12 mouse cellular contexts compared by ENCODE assay signal in genomic region chr9:96696788-96697492, GRCm38 (mm10). TPM values are rescaled to one million over a fixed set of nuclear protein-coding genes. Genes with fewer than 3 reads are reported as not detected.
DNase-seq lines count a peak whose midpoint lies in the region; ATAC-seq and TF ChIP-seq lines count a peak whose summit lies in the region.
"Had no signal": no experiment of that assay in that cellular context is flagged by ENCODE, and none has a peak within 500 bp of the region (broad histone marks: within the 10 kb centered on the region; RNA-seq: fewer than 3 reads in every experiment).

No protein-coding gene starts in this region.

- intact Hi-C loops in heart, postnatal 25 days (cut with DNase I): no loop called here

- peak overlapping the region; percentile 88 to 91 for H3K27ac ChIP-seq in heart, embryonic 14.5 days (replicated peaks in 1 of 2; ENCODE audit: control insufficient read depth in 1 of 2, insufficient read depth in 1 of 2, low read depth in 2 of 2, low read length in 2 of 2)
- H3K27ac ChIP-seq in midbrain, postnatal 0 days (ENCODE audit: low read depth, low read length): no peak overlapping the region
- H3K27ac ChIP-seq: liver, embryonic 15.5 days had no signal

- no peaks in the 10 kb centered on the region for H3K27me3 ChIP-seq in heart, embryonic 14.5 days (ENCODE audit: control insufficient read depth, insufficient read depth, low read length)
- no peaks in the 10 kb centered on the region for H3K27me3 ChIP-seq in midbrain, postnatal 0 days (ENCODE audit: insufficient read depth, low read length)
- H3K27me3 ChIP-seq: hindbrain, embryonic 15.5 days; liver, embryonic 15.5 days had no signal

- peaks cover 24 to 35% of the 10 kb centered on the region in 2 experiments for H3K4me1 ChIP-seq in heart, embryonic 14.5 days (ENCODE audit: control insufficient read depth in 2 of 2, insufficient read depth in 2 of 2, low read length in 2 of 2)
- H3K4me1 ChIP-seq in midbrain, postnatal 0 days (ENCODE audit: insufficient read depth, low read length): no peaks in the 10 kb centered on the region
- H3K4me1 ChIP-seq: hindbrain, embryonic 15.5 days; liver, embryonic 15.5 days had no signal

- peaks cover 41% of the 10 kb centered on the region for H3K36me3 ChIP-seq in heart, embryonic 14.5 days (ENCODE audit: control insufficient read depth, insufficient read depth, low read length)
- peaks cover 18% of the 10 kb centered on the region; the same call in 1 of the 2 replicates for H3K36me3 ChIP-seq in midbrain, postnatal 0 days (ENCODE audit: insufficient read depth, low read length)

- no peak overlapping the region for H3K4me2 ChIP-seq in heart, embryonic 14.5 days (ENCODE audit: low read length)
- H3K4me2 ChIP-seq in midbrain, postnatal 0 days (ENCODE audit: low read depth, low read length, poor library complexity, severe bottlenecking): no peak overlapping the region
- H3K4me2 ChIP-seq: hindbrain, embryonic 15.5 days; liver, embryonic 15.5 days had no signal

- DNase-seq in cerebellum, adult 11-12 months: peak; percentile 60
- DNase-seq in cerebellum, postnatal 10 days: no peak
- no peak for DNase-seq in heart, postnatal 25 days (ENCODE audit: low spot score)
- peak; percentile 51 for DNase-seq in urinary bladder, postnatal 14 days (ENCODE audit: low spot score)
- no peak for DNase-seq in urinary bladder, postnatal 4 days (ENCODE audit: low spot score in 2 of 2)
- DNase-seq in gastrocnemius, adult 18-20 months (ENCODE audit: low spot score): no peak
- DNase-seq in midbrain, postnatal 0 days (ENCODE audit: low spot score): no peak
- DNase-seq: adrenal gland, postnatal 25 days; gastrocnemius, postnatal 10 days had no signal

- peaks cover 9% of the 10 kb centered on the region for H3K9me3 ChIP-seq in heart, embryonic 14.5 days (ENCODE audit: control insufficient read depth, low read length)
- no peaks in the 10 kb centered on the region for H3K9me3 ChIP-seq in midbrain, postnatal 0 days (ENCODE audit: low read length)
- H3K9me3 ChIP-seq: hindbrain, embryonic 15.5 days; liver, embryonic 15.5 days had no signal

- 79% methylated on average over 14 of the region's 14 CpGs for WGBS in heart, embryonic 14.5 days
- WGBS in midbrain, postnatal 0 days: 87% methylated on average over 14 of the region's 14 CpGs

- no peak for TF ChIP-seq CTCF in midbrain, postnatal 0 days (IDR thresholded peaks at IDR 0.05)

- peak overlapping the region; percentile 68 for H3K9ac ChIP-seq in heart, embryonic 14.5 days (ENCODE audit: low read length)
- H3K9ac ChIP-seq in midbrain, postnatal 0 days (replicated peaks; ENCODE audit: low read length, poor library complexity, severe bottlenecking): no peak overlapping the region
- H3K9ac ChIP-seq: hindbrain, embryonic 15.5 days; liver, embryonic 15.5 days had no signal

- ATAC-seq in heart, embryonic 14.5 days (ENCODE audit: insufficient number of reproducible peaks, insufficient read depth, low FRiP score, low read depth): no peak
- ATAC-seq in midbrain, postnatal 0 days (ENCODE audit: low FRiP score): no peak

- no peak overlapping the region for H3K4me3 ChIP-seq in heart, embryonic 14.5 days (ENCODE audit: control insufficient read depth in 1 of 2, insufficient read depth in 1 of 2, low read depth in 1 of 2, low read length in 2 of 2)
- no peak overlapping the region for H3K4me3 ChIP-seq in midbrain, postnatal 0 days (ENCODE audit: low read depth, low read length)
- H3K4me3 ChIP-seq: hindbrain, embryonic 15.5 days; liver, embryonic 15.5 days had no signal

RNA-seq across cellular contexts. Expression of gene Zbtb38, which starts 55.7 kb away (rescaled TPM):
- 32.9 and 34.2 TPM in 2 replicates for polyA plus RNA-seq in heart, embryonic 14.5 days (2014; fragmentation: Nextera tagmentation; extraction: Ambion mirVana)
- total RNA-seq in heart, postnatal 25 days (2021): 10 to 100 TPM; 32.5 to 37.7 TPM
- 10 to 100 TPM; 35.0 to 35.9 TPM for total RNA-seq in gastrocnemius, adult 18-20 months (2021)
- 50.7 and 77.7 TPM in 2 replicates for total RNA-seq in midbrain, postnatal 0 days (2014; rRNA removed)
- 46.2 and 49.9 TPM in 2 replicates for polyA plus RNA-seq in midbrain, postnatal 0 days (2015; fragmentation: Nextera tagmentation; extraction: Ambion mirVana)

Comparison
In these comparisons a context has a peak if more than half of its experiments do, and no peak if none do; other contexts are left out.
1. DNase-seq: peak in cerebellum, adult 11-12 months (single experiment) and urinary bladder, postnatal 14 days (single experiment); none in cerebellum, postnatal 10 days (0 of 2), heart, postnatal 25 days (single experiment), urinary bladder, postnatal 4 days (0 of 2), gastrocnemius, adult 18-20 months (single experiment) and midbrain, postnatal 0 days (single experiment).